Mouse (Mus musculus) neural tube, embryonic 11.5 days (tissue): ENCODE data around the gene Fam241a. TPM values are rescaled to one million over a fixed set of nuclear protein-coding genes. Genes with fewer than 3 reads are reported as not detected.

Source experiments
- ATAC-seq: fragments of 200-750 bp; cut with Nextera tagmentation; 2 replicates; pipeline ENCODE4 v1.8.0; 2017; ENCODE audit warnings: moderate number of reproducible peaks, mild to moderate bottlenecking, moderate TSS enrichment, moderate library complexity; ENCODE audit not compliant: insufficient read depth, low FRiP score, low TSS enrichment
- DNase-seq: peaks from one replicate; pipeline ENCODE4 v3.0.0-alpha.2; 2015; ENCODE audit warnings: low spot score
- H3K27ac ChIP-seq: fragments of 300-500 bp; sonication (generic); 2 replicates; pipeline ENCODE4 v1.5.1; 2014; ENCODE audit warnings: low read depth, mild to moderate bottlenecking, low read length
- H3K27me3 ChIP-seq: fragments of 300-500 bp; sonication (generic); 2 replicates; pipeline ENCODE4 v1.6.1; 2014; ENCODE audit warnings: mild to moderate bottlenecking, low read length, mixed read lengths; ENCODE audit not compliant: control insufficient read depth, insufficient read depth
- H3K36me3 ChIP-seq: fragments of 300-500 bp; sonication (generic); 2 replicates; pipeline ENCODE4 v1.6.1; 2014; ENCODE audit warnings: mild to moderate bottlenecking, low read length, moderate library complexity, mixed read lengths; ENCODE audit not compliant: control insufficient read depth, insufficient read depth
- H3K4me1 ChIP-seq: fragments of 300-500 bp; sonication (generic); 2 replicates; pipeline ENCODE4 v1.6.1; 2014; ENCODE audit warnings: low read length, mixed read lengths; ENCODE audit not compliant: control insufficient read depth, insufficient read depth
- H3K4me2 ChIP-seq: fragments of 300-500 bp; sonication (generic); 2 replicates; pipeline ENCODE4 v1.6.1; 2014; ENCODE audit warnings: low read depth, mild to moderate bottlenecking, moderate library complexity
- H3K4me3 ChIP-seq: fragments of 300-500 bp; sonication (generic); 2 replicates; pipeline ENCODE4 v1.5.1; 2014; ENCODE audit warnings: low read depth, low read length
- H3K9ac ChIP-seq: fragments of 300-500 bp; sonication (generic); 2 replicates; pipeline ENCODE4 v1.6.1; 2014; ENCODE audit warnings: mild to moderate bottlenecking, low read length
- H3K9me3 ChIP-seq: fragments of 300-500 bp; sonication (generic); 2 replicates; pipeline ENCODE4 v1.6.1; 2016; ENCODE audit warnings: low read length; ENCODE audit not compliant: control insufficient read depth
- WGBS: fragments of 180-500 bp; shearing (Covaris S2); extraction: QIAGEN DNeasy Blood & Tissue Kit; methylation state at CpG from one replicate; pipeline ENCODE4 v1.1.7; 2014; 5-methylcytosine and 5-hydroxymethylcytosine counted together
- polyA plus RNA-seq: library from polyadenylated mRNA; unstranded; fragments of >200 nt; fragmentation: Nextera tagmentation; extraction: Ambion mirVana; gene quantifications from 2 replicates; pipeline ENCODE4 v1.2.1, GENCODE M21; 2014

Gene Fam241a
- polyA plus RNA-seq, 1 experiment from 2014 or later: 9.0 TPM

DNA sequence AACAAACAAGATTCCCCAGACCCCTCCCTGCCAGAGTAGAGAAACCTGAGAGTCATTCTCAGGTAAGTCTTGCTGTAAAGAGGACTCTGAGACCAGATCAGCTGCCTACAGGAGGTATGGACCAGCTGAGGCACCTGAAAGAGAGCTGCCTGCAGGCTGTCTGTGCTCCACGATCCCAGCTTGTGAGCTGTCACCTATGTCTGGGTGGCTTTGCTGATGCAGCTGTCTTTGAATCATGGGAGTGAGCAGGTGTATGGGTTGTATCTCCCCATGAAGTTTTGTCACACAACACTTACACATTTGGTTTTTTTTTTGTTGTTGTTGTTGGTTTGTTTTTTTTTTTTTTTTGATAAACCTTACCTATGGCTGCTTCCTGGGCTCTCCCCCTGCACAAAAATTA lies 75.7 kb downstream of the Fam241a start:
- Histone ChIP-seq H3K4me1 (no peaks in the 10 kb centered on the region), H3K27ac (no peak overlapping the region), H3K4me2 (no peak overlapping the region), H3K9me3 (no peaks in the 10 kb centered on the region), H3K27me3 (no peaks in the 10 kb centered on the region), H3K9ac (no peak overlapping the region), H3K4me3 (no peak overlapping the region), H3K36me3 (peaks cover 3% of the 10 kb centered on the region; the same call in 1 of the 2 replicates)
- 90% methylated on average over 1 of the region's 1 CpGs for WGBS
- no peak for DNase-seq
- no peak for ATAC-seq

Other genes with a start within 250 kb of the Fam241a start
- 0.64 and 0.74 TPM in 2 replicates for gene Alpk1, start 115.8 kb downstream of the Fam241a start, polyA plus RNA-seq
- 2.4 TPM in 2 replicates for gene Tifa, start 106.5 kb downstream of the Fam241a start, polyA plus RNA-seq
- gene Ap1ar, start 58.8 kb downstream of the Fam241a start, polyA plus RNA-seq: 71.2 and 78.0 TPM in 2 replicates